Mouse (Mus musculus): ENCODE measurements around the gene Ctbs.
A peak's percentile ranks its signal among the peaks of the same experiment; 100 is the strongest.

The Ctbs gene

DNA sequence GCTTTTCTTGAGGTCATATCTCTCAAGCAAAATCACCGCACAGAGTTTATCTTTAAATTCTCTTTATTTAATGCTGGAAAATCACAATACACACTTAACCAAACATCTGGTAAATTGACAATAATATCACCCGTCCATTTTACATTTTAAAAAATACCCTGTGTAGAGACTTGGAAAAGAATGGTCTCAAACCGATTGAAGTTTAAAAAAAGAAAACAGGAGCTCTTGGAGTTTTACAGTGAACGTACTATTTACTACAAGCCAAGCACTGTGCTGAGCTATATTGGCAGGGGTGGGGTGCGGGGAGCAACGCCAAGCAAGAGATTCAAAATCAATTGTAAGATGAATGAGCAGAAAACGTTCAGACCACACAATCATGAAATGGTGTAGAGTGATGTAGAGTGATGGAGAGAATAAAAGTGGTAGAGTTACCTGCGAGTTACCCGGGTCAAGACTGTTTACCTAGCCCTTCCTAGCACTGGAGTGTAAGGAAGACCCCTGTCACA is at the start of gene Ctbs:
Gene Ctbs, plus strand, starts transcription at position 51 of the 506 bp plus-strand sequence.
- no peak for DNase-seq (ENCODE audit: low read depth in 1 of 2, low spot score in 2 of 2)

DNA sequence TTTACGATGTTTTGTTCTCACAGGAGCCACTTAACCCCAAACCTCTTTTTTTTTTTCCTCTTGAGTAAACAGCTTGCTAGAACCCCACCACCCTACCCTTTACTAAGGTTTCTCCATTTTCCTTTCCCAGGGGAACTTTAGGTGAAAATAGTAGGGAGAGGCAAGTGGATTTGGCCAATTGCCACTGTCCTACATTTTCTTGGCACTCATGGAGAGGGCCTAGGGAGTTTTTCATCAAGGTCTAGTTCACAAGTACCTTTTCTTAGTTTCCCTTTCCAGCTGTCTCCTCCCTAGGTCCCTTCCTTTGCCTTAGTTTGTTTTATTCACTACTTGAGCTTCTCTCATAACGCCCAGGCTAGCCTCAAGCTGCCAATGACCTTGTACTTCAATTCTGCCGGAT is 45.8 kb upstream of the Ctbs start:
- DNase-seq (ENCODE audit: low read depth in 1 of 2, low spot score in 2 of 2), result no peak

DNA sequence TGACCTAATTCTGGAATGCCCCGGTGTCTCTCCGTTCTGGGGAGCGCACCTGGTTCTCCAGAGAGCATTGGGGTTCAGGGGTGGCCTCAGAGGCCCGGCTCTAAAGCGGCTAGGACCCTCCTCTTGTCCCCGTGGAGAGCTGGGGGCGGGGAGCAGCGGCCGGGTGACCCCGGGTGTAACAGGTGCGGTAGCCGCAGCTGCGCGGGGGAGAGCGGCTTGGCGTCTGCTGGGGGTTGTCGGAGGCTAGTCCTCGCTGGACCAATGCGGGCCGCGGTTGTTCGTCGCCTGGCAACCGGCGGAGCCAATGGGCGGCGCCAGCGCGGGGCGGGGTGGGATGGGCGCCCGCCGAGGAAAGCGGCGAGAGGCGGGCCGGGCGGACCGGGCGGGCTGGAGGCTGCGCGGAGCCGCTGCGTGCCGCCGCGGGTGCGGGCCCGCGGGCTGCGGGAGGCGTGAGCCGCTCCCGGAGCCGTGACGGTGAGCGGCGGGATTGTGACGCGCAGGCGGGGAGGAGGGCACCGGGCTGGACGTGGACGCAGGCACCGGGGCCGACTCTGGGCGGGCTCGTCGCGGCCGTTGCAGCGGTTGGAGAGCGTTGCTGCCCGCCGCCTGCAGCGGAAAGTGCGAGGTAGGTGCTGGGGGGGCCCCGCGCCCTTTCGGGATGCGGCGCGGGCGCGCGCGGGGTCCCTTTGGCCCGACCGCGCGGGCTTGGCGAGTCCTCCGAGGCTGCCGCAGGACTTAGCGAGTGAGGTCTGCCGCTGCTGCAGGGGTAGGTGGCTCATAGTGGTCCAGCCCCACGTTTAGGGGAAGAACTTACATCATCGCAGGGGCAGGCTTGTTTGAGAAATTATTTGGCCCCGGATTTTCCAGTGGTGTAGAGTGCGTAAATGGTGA is 45.0 kb upstream of the Ctbs start, which contains the start of gene Ssx2ip:
Gene Ssx2ip, plus strand, starts transcription at position 332 of the 891 bp plus-strand sequence.
- peak; percentile 69 to 78 for DNase-seq (ENCODE audit: low read depth in 1 of 2, low spot score in 2 of 2)

DNA sequence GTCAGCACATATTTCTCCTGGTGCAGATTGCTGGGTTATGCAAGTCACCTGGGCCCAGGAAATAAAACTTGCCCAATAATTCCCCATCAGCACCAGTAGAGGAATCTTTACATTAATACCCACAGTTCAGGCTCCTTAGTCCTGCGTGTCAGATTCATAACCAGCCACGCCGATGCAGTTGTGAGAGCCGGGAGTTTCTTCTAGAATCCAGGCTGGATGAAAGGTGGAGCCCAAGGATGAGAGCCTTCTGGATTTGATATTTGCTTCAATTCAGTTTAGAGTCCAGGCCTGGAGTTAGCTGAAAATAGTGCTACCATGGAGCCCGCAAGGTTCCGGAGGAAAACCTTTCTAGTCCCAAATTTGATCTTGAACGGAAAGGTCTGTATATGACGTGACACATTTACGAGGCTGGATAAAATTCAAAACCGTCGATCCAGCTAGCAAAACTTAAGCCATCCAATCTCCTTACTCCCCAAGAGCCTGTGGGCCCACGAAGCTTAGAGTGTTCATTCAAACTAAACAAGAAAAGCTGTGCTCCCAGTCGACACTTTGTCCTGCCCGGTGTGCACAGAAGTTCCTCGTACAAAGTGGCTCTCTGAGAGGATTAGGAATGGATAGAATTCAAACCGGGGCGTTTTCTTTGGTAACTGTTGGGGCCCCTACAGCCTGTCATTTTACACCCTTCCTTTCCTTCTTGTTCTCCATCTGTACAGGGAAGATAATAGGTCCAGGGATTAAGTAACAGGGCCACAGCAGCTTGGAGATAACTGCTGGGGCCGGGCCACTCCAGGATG is 44.2 kb upstream of the Ctbs start:
- no peak for DNase-seq (ENCODE audit: low read depth in 1 of 2, low spot score in 2 of 2)

DNA sequence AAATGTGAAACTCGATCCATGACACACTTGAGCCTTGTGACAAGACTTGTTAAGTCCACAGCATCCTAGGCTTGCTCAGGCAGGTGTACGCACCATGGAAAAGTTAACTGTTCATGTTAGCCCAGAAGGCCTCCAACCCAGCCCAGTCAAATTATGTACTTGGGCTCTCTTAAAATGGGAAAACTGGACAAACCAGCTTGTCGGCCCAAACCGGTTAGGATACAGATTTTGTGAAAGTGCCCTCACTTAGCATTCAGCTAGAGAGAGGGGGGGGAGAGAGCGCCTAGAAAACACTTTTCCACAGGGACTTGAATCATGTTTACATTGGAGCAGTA is 43.6 kb upstream of the Ctbs start:
- no peak for DNase-seq (ENCODE audit: low read depth in 1 of 2, low spot score in 2 of 2)

DNA sequence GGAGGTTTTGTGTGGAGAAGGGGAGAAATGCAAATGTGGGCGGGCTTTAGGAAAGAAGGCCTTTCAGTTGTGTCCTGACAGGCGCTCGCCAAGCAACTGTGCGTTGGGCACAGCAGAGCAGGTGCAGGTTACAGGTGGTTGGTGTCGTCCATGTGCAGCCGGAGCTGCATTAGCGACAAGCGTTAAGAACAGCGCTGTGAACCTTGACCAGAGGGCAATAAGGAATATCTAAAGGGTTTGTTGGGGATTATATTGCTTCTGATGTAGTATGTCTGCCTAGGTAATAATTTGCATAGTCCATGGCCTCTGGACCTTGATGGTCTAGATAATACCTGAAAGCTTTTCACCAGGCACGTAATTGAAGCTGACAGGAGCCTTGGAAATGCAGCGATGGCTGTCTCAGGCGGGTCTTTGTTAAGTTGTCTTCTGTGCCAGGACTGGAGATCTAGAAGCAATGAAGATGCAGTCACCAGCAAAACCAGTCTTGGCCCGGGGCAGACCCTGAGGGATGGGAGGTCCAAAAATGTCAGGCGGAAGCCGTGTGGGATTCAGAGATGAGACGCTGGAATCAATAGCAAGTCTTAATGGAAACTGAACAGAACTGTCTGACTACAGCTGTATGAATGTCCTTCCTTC is 42.4 kb upstream of the Ctbs start:
- DNase-seq (ENCODE audit: low read depth in 1 of 2, low spot score in 2 of 2), result no peak

DNA sequence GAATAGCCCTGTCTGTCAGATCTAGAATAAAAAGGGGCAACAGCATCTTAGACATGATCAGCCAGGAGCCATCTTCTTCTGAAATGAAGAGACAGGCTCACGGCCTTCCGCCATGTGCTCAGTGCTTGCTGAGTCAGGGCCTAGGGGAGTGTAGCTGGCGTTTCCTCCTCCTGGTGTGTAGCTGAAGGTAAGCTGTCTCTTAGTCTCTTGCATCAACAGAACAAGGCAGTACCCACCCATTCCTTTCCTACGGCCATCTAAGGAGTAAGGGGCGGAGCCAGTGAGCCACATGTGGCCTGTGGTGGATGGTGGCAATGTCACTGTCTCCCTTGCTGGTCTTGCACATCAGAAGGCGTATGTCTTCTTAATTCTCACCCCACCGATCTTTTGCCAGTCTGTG is 39.5 kb upstream of the Ctbs start:
- no peak for DNase-seq (ENCODE audit: low read depth in 1 of 2, low spot score in 2 of 2)

DNA sequence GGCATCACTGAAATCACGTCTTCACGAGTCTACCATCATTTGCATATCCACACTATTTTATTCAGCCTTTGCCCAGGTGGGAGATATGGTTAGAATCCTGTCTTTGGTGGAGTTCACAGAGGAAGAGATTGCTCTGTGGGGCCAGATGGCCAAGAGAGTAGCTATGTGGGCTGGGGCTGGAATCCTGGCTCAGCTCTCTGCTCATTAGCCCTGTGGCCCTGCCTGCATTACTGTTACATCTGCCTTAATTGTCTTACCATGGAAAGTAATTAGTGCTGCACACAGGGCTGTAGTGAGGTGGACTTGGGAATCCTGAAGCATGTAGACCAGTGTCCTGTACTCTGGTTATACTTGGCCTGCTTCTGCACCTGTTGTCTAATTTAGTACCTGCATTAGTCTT is 37.6 kb upstream of the Ctbs start:
- DNase-seq (ENCODE audit: low read depth in 1 of 2, low spot score in 2 of 2), result no peak

DNA sequence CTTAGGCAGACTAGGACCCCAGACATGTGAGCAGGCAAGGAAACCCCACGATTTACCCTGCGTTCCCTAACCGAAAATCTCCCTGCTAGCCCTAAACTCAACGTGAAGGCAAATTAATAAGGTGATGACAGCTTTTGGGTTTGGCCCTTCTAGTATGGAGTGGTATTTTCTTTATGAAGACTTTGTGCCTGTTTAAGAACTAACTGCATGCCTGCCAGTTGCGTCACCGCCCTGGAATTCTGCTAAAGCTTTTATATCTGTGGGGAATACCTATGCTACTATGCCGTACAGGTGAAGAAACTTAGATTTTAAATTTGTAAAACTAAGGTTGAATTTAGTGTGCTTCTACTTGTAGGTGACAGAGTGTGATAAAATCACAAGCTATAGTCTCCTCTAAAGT is 37.1 kb upstream of the Ctbs start:
- no peak for DNase-seq (ENCODE audit: low read depth in 1 of 2, low spot score in 2 of 2)

DNA sequence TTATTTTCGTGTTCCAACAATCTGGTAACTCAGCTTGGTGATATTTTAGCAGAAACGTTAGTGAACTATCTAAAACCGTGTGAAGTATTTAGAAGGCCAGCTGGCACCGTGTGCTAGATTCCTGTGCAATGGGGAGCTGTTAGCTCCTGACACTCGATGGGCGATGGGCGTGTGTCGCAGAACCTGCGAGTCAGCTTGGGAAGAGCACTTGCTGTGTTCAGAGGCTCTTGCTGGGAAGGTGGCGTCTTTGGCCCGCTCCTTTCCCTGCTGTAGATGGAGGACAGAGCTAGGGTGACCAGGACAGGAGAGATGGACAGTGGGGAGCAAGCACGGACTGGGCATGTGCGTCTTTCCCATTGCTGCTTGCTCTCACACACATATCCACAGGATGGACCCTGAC is 36.6 kb upstream of the Ctbs start:
- no peak for DNase-seq (ENCODE audit: low read depth in 1 of 2, low spot score in 2 of 2)

DNA sequence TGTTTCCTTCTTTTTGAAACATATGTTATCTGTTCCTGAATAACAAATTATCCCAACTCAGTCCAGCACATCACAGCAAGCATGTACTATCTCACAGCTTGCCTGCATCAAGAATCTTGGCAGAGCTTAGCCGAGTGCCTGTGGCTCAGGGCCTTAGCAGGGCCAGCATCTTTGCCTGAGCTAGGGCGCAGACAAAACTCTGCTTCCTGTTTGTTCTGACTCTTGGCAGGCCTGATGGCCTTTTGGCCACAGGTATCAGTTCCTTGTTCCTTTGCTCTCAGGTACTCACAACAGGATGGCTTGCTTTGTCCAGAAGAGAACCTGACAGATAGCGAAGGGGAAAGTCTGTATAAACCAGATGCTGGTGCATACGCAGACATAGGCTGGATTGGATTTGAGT is 35.6 kb upstream of the Ctbs start:
- no peak for DNase-seq (ENCODE audit: low read depth in 1 of 2, low spot score in 2 of 2)

DNA sequence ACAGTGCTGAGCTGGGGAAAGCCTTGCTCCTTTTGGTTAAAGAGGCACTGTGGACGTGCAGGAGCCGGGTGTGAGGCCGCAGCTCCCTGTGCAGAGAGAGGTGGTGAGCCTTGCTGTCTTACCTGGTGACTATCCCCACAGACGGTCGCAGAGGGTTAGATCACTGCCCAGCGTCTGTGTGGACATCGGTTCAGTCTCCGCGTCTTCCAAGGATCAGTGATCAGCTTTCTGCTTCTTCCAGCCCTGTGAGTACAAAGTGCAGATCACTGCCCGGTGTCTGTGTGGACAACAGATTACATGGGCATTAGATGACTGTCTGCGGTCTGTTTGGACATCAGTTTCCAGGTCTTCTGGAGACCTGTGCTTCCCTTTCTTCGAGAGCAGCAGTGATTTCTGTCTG is 35.0 kb upstream of the Ctbs start:
- no peak for DNase-seq (ENCODE audit: low read depth in 1 of 2, low spot score in 2 of 2)

DNA sequence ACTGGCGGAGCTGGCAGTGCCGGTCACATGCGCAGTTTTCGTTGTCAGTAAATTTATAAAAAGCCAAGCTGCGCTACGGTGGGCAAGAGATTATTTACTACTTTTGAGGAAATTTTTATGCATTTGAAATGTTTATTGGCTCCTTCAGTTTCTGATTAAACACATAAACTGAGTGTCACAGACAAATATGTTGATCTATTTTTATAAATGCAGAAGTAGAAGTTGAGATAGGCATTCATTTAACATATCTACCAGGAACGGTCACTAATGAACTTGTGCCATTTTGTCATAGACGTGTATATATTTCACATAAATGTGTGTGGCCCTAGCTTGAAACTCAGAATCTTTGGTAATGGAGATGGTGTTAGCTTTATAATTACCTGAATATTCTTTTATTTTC is 31.7 kb upstream of the Ctbs start:
- DNase-seq (ENCODE audit: low read depth in 1 of 2, low spot score in 2 of 2), result no peak

DNA sequence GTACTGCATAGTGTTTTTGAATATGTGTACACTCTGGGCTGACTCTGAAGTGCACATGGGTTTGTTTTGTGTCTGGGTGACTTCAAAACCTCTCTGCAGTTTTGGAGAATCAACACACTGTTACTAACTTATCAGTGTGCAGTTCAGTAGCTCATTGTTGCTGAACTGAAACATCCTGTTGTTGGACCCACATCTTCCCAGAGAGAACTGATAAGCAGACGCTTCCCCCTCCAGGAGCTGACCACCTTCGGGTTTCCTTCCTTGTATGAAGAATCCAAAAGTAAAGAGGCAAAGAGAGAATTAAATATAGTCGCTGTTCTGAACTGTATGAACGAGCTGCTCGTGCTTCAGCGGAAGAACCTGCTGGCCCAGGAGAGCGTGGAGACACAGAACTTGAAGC is 30.7 kb upstream of the Ctbs start:
- no peak for DNase-seq (ENCODE audit: low read depth in 1 of 2, low spot score in 2 of 2)

DNA sequence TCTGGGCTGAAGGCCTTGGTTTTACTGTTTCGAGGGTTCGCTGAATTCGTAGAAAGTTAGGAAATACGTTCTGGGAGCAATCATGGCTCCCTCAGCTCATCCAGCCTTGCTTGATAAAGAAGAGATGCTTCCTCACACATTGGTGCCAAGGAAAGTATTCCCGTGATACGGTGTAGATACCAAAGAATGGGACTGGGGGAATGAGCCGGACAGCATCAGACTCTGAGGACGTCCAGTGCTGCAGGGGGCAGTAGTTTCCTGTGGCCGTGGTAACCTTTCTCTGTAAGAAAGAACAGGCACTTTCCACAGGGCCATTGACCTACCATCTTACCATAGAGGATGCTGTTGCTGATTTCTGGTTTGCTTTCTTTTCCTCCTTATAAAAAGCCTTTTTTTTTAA is 30.1 kb upstream of the Ctbs start:
- no peak for DNase-seq (ENCODE audit: low read depth in 1 of 2, low spot score in 2 of 2)

DNA sequence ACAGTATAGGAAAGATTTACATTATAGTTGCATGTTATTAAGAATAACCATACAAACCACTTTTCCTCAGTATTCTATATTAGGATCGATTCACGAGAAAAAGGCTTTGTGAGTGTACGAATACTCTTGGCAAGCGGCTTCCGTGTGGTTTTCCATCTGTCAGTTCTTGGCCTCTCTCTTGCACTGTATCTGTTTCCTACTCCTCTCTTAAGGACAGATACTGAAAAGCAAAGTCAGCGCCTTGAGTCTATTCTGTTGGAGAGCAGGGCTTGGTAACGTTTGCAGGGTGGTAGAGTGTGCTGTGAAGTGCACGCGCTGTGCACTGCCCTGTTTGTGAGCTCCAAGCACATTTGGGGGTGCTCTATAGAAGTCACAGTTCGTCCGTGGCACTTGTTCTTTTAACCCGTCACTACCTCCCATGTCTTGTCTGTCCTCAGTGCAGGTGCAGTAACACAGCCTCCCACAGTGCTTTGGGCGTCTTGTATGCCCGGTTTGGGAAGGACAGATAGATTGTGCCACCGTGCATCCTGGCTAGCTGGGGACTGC is 29.5 kb upstream of the Ctbs start:
- DNase-seq (ENCODE audit: low read depth in 1 of 2, low spot score in 2 of 2), result no peak

DNA sequence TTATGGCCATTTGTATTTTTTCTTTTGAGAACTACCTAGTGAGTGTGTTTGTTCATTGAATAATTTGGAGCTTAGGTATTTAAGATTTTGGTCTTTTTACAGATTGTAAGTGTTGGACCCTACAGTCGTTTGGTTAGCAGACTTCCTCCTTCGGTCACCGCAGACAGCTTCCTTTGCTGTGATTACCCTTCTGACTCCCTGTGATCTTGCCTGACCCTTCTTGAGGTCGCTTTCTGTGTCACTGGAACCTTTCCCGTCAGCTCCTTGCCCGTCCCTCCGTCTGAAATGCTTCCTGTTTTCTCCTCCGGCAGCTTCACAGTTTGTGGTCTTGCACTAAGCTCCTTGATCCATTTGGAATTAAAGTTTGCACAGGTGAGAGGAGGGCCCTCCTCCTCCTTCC is 27.8 kb upstream of the Ctbs start:
- DNase-seq (ENCODE audit: low read depth in 1 of 2, low spot score in 2 of 2), result no peak

DNA sequence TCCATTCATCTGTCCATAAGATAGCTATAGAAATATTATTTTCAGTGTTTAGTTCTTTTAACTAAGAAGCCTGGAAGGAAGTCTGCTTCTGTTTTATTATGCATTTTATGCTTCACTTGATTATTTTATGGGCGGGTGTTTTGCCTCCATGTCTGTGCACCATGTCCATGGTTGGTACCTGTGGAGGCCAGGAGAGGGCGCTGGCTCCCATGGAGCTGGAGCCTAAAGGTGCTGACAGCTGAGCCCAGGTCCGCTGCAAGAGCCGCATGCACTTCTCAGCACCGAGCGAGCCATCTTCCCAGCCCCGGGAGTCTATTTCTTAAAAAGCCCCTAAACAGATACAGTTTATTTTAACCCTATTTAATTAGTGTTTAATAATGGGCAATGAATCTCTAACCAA is 25.9 kb upstream of the Ctbs start:
- no peak for DNase-seq (ENCODE audit: low read depth in 1 of 2, low spot score in 2 of 2)

DNA sequence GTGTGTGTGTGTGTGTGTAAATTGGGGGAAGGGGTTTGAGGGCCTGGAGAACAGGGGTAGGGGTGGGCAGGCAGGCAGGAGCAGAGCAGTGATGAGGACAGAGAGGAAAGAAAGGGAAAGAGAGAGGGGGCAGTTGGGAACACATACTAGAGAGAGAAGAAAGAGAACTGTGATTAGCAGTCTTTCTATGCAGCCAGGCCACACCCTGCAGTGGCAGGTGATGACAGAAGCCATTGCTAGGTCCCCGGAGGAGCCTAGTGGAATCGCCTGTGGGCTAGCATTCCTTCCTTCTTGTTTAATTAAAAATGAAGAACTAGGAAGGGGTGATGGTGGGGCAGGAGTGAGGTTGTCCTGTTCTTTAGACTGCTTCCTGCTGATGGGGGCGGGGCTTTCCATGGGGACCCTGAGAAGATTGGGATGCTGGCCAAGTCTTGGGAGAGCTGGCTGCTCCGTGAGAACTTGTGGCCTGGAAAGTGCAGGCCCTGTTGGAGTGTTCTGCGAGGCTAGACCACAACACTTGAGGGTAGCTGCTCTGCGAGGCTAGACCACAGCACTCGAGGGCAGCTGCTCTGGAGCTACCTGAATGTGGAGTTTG is 25.2 kb upstream of the Ctbs start:
- DNase-seq (ENCODE audit: low read depth in 1 of 2, low spot score in 2 of 2), result no peak

DNA sequence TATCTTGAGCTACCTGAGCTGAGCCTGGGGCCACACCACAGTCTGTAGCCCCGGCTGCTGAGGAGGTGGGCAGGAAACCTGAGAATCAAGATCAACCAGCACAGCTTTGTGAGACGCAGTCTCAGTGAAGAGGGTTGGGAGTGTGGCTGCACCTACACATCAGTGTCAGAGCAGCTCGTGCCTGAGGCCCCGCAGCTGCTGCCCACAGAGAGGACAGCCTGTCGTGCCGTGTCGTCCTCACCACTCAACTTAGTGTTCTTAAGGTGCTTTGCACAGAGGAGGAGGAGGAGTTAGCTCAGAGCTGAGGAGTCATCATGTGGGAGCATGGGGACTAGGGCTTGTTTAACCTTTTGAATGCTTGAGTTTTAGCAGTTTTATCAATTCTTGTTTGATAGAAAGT is 23.7 kb upstream of the Ctbs start:
- no peak for DNase-seq (ENCODE audit: low read depth in 1 of 2, low spot score in 2 of 2)

DNA sequence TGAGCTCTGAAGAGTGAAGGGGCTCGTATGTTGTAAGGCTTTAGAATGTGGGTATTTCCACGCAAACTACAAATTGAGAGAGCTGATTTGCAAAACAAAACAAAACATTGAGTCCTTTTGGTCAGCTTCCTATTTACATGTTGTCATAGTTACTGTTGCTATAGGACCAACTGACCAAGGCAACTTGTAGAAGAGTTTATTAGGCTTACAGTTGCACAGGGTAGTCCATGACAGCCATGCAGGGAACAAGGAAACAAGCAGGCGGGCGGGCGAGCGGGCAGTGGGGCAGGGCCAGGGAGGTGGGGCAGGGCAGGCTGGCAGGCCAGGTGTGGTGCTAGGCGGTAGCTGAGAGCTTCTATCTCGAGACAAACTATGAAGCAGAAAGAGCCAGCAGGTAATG is 23.1 kb upstream of the Ctbs start:
- DNase-seq (ENCODE audit: low read depth in 1 of 2, low spot score in 2 of 2), result no peak

Measured in monocyte, adult 2 months (primary cell).